Mouse (Mus musculus) stomach, embryonic 15.5 days (tissue): ENCODE results near the gene Vcan. TPM values are rescaled to one million over a fixed set of nuclear protein-coding genes. Genes with fewer than 3 reads are reported as not detected.

Source experiments
- ATAC-seq: fragments of 200-750 bp; cut with Nextera tagmentation; 2 replicates; pipeline ENCODE4 v1.8.0; 2017; ENCODE audit warnings: low read depth, moderate number of reproducible peaks, moderate TSS enrichment; ENCODE audit not compliant: insufficient read depth, low FRiP score
- H3K27ac ChIP-seq: fragments of 300-500 bp; sonication (generic); 2 replicates; pipeline ENCODE4 v1.5.1; 2015; ENCODE audit warnings: mild to moderate bottlenecking, inconsistent platforms
- H3K27me3 ChIP-seq: fragments of 300-500 bp; sonication (generic); replicated peaks from 2 replicates; pipeline ENCODE4 v1.6.1; 2015; ENCODE audit warnings: inconsistent platforms
- H3K36me3 ChIP-seq: fragments of 300-500 bp; sonication (generic); 2 replicates; pipeline ENCODE4 v1.6.1; 2015; ENCODE audit warnings: inconsistent platforms
- H3K4me1 ChIP-seq: fragments of 300-500 bp; sonication (generic); 2 replicates; pipeline ENCODE4 v1.6.1; 2015; ENCODE audit warnings: inconsistent platforms
- H3K4me2 ChIP-seq: fragments of 300-500 bp; sonication (generic); 2 replicates; pipeline ENCODE4 v1.6.1; 2015; ENCODE audit warnings: mild to moderate bottlenecking, inconsistent platforms
- H3K4me3 ChIP-seq: fragments of 300-500 bp; sonication (generic); replicated peaks from 2 replicates; pipeline ENCODE4 v1.5.1; 2015; ENCODE audit warnings: inconsistent platforms
- H3K9ac ChIP-seq: fragments of 300-500 bp; sonication (generic); 2 replicates; pipeline ENCODE4 v1.6.1; 2015; ENCODE audit warnings: inconsistent platforms
- H3K9me3 ChIP-seq: fragments of 300-500 bp; sonication (generic); 2 replicates; pipeline ENCODE4 v1.6.1; 2016; ENCODE audit warnings: inconsistent platforms
- WGBS: fragments of 180-500 bp; shearing (Covaris S2); methylation state at CpG from one replicate; pipeline ENCODE4 v1.1.7; 2015; 5-methylcytosine and 5-hydroxymethylcytosine counted together
- polyA plus RNA-seq: library from polyadenylated mRNA; unstranded; fragments of >200 nt; fragmentation: Nextera tagmentation; extraction: Ambion mirVana; gene quantifications from 2 replicates; pipeline ENCODE4 v1.2.1, GENCODE M21; 2015

Vcan gene
- polyA plus RNA-seq, 1 experiment from 2014 or later: 34.2 TPM

DNA sequence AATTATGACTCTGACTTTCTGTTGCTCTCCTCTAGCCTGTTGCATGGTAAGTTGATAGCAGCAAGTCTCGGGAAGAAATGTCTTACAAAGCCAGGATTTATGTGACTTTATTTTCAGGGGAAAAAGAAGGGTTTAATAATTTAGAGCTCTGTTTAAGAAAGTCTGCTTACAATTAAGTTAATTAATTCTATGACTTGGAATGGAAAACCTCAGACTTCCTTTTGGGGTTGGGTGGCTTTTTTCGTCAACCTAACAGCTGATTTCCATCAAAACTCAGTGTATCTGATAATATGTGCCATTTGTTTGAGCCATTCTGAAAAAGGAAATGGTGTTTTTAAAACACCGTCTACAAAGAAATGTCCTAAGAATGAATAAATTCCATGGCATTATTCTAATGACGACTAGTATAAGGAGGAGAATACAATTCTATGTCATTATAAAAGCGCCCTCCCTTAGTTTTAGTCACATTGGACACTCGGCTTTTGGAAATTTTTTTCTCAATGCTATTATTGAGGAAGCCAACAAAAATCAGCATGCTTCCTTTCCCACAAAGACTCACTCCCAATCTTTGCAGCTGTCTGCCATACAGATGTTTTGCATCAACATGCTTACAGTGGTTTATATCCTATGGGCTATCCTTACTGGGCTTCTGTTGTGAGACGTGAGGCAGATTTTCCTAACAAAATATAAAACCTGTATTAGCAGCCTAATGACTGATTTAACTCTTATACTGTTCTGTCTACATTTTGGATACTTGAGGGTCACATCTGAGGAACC is 34.0 kb downstream of the Vcan start:
- no peak overlapping the region for H3K4me2 ChIP-seq
- no peaks in the 10 kb centered on the region for H3K27me3 ChIP-seq
- H3K4me3 ChIP-seq: no peak overlapping the region
- H3K9me3 ChIP-seq: no peaks in the 10 kb centered on the region
- no peak for ATAC-seq
- no peak overlapping the region for H3K27ac ChIP-seq
- H3K36me3 ChIP-seq: peaks cover 11% of the 10 kb centered on the region; the same call in 1 of the 2 replicates
- H3K9ac ChIP-seq: no peak overlapping the region
- 49% methylated on average over 7 of the region's 7 CpGs for WGBS
- no peaks in the 10 kb centered on the region for H3K4me1 ChIP-seq

DNA sequence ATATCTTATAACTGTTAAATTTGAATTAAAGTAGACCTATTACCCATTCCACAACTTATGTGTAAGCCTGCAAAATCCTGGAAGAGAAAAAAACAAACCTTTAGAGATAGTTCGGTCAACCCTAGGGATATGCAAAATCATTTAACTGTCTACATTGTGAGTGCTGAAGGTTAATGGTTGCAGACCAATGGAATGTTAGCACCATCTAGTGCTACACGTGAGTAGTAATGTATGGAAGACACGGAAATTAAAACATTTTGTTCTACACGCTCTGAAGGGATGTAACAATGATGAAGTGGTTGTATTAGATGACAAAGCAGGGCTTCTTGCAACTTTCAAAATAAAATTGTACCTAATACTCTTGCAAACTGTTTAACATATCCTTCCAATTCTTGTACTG is 39.9 kb downstream of the Vcan start:
- ATAC-seq: no peak
- H3K4me3 ChIP-seq: no peak overlapping the region
- H3K27ac ChIP-seq: no peak overlapping the region
- H3K36me3 ChIP-seq: peaks cover 12% of the 10 kb centered on the region; the same call in 1 of the 2 replicates
- no peak overlapping the region for H3K4me2 ChIP-seq
- H3K27me3 ChIP-seq: no peaks in the 10 kb centered on the region
- 79% methylated on average over 4 of the region's 4 CpGs for WGBS
- H3K9me3 ChIP-seq: no peaks in the 10 kb centered on the region
- H3K9ac ChIP-seq: no peak overlapping the region
- H3K4me1 ChIP-seq: no peaks in the 10 kb centered on the region

DNA sequence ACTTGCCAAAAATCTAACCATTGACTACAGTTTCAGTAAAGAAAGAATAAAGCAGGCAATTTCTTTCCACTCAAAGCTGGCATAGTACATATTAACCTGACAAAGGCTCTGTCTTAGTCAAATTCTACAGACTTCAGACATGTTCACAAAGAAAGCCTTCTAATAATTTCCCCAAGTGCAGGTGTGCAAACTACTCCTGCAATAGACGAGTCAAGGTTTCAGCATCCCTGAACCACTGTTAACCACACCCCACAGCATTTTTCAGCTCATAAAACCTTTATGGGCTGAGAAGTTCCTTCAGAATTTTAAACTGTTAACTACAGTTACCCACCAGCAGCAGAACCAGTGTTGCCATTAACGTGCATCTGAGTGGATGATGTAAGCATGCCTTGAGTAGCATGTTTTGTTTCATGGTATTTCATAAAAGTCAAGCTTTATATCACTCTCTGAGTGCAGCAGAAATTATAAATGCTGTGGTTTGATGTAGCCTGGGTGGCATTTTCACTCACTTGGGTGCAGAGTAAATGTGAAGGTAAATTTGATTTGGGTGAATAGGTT is 42.2 kb downstream of the Vcan start:
- ATAC-seq: no peak
- Histone ChIP-seq H3K9ac (no peak overlapping the region), H3K4me2 (no peak overlapping the region), H3K4me1 (no peaks in the 10 kb centered on the region), H3K27ac (no peak overlapping the region), H3K9me3 (no peaks in the 10 kb centered on the region), H3K36me3 (peaks cover 10% of the 10 kb centered on the region; the same call in 1 of the 2 replicates), H3K27me3 (no peaks in the 10 kb centered on the region), H3K4me3 (no peak overlapping the region)
- WGBS: 75% methylated on average over 2 of the region's 2 CpGs

DNA sequence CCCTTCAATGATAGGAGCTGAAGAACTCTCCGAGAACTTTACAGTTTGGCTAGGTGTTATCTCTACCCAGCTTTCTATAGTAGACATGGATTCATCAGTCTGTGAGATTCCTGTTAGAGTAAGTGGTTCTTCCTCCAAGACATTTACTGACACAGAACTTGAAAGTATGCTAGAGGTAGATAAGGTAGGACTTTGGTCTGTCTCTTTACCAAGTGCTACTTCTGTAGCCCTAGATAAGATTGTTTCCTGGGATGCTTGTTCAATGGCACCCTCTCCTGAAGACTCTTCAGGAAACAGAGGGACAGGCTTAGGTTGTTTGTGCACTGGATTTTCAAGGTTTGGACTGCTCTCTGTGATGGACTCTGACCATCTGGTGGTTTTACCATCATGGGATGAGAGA is 49.7 kb downstream of the Vcan start:
- Histone ChIP-seq H3K36me3 (no peaks in the 10 kb centered on the region), H3K9ac (no peak overlapping the region), H3K4me3 (no peak overlapping the region), H3K4me1 (no peaks in the 10 kb centered on the region), H3K27ac (no peak overlapping the region), H3K9me3 (no peaks in the 10 kb centered on the region), H3K4me2 (no peak overlapping the region), H3K27me3 (no peaks in the 10 kb centered on the region)
- WGBS: 92% methylated on average over 1 of the region's 1 CpGs
- ATAC-seq: no peak

DNA sequence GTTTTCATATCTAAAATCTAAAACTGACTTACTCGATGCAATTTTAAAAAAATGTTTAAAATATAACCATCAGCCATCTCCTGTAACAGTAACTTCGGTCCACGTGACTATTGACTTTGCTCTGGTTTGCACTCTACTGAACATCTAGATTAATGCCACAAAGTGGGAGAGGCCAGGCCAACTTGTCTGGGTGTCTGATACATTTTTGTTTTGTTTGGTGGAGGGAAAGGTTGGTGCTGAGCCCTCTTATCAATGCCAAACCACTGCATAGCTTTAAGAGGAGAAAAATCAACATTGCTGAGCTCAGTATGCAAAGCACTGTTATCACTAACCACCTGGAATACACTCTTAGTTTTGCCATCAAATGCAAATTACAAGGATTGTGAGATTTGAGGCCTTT is 58.8 kb downstream of the Vcan start:
- peak; percentile 71; the same call in 1 of the 2 replicates for ATAC-seq
- Histone ChIP-seq H3K27ac (no peak overlapping the region), H3K36me3 (no peaks in the 10 kb centered on the region), H3K4me1 (no peaks in the 10 kb centered on the region), H3K27me3 (no peaks in the 10 kb centered on the region), H3K4me2 (no peak overlapping the region), H3K9me3 (no peaks in the 10 kb centered on the region), H3K9ac (no peak overlapping the region), H3K4me3 (no peak overlapping the region)
- 89% methylated on average over 3 of the region's 3 CpGs for WGBS

DNA sequence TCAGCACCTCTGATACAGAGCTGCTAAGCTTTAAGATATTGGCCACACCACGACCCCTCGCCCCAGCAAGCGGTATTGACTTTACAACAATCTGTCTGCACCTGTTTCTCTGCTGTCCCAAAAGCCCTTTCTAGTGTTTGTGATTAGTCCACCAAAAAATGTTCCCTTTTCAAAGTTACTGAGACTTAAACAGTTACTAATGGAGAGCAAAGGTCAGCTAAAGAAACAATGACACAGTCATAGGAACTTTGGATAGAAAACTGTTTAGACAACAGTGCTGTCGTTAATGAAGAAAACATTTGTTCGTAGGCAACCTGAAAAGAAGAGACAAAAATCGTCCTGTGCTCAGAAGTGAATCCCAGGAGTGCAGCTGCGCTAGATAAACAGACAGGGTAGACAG is 60.1 kb downstream of the Vcan start:
- WGBS: 61% methylated on average over 7 of the region's 7 CpGs
- H3K36me3 ChIP-seq: peaks cover 4% of the 10 kb centered on the region; the same call in 1 of the 2 replicates
- no peak overlapping the region for H3K4me2 ChIP-seq
- H3K27me3 ChIP-seq: no peaks in the 10 kb centered on the region
- H3K9ac ChIP-seq: no peak overlapping the region
- no peak for ATAC-seq
- H3K27ac ChIP-seq: no peak overlapping the region
- no peaks in the 10 kb centered on the region for H3K4me1 ChIP-seq
- H3K4me3 ChIP-seq: no peak overlapping the region
- H3K9me3 ChIP-seq: no peaks in the 10 kb centered on the region

DNA sequence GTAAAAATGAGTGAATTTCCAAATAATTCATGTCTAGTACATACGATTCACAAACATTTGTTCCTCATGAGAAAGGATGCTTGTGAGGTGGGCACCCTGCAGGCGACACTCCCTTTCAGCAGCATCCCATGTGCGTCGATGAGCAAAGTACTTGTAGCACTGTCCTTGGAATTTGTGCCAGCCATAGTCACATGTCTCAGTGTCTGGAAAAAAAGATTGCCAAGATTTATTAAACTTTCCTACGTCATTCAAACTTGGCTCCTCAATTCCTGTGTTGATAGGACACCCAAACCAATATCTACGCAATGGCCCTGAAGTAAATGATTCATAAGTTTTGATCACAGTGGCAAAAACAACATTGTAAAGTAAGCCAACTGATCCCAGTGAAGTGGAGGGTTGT is 62.6 kb downstream of the Vcan start:
- Histone ChIP-seq H3K9me3 (no peaks in the 10 kb centered on the region), H3K27me3 (no peaks in the 10 kb centered on the region), H3K9ac (no peak overlapping the region), H3K4me2 (no peak overlapping the region), H3K4me3 (no peak overlapping the region), H3K4me1 (no peaks in the 10 kb centered on the region), H3K27ac (no peak overlapping the region), H3K36me3 (peaks cover 4% of the 10 kb centered on the region; the same call in 1 of the 2 replicates)
- no peak for ATAC-seq
- WGBS: 92% methylated on average over 6 of the region's 6 CpGs

DNA sequence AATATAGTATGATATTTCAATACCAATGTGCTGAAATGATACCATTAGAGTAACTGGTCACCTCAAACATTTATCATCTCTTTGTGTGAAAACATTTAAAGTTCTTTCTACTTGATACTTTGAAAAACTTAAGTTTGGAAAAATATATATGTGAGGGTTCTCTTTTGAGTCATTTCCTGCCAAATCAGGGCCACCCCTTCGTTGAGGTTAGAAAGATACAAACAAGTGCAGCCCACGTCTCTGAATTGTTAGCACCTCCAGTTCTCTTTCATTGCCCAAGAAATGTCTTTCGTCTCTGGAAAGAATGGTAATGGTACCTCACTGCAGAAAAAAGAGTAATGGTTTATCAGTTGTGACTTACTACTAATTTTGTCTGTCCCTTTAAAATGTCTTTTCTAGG is 71.8 kb downstream of the Vcan start:
- Histone ChIP-seq H3K9ac (no peak overlapping the region), H3K9me3 (no peaks in the 10 kb centered on the region), H3K27me3 (no peaks in the 10 kb centered on the region), H3K36me3 (no peaks in the 10 kb centered on the region), H3K4me1 (no peaks in the 10 kb centered on the region), H3K27ac (no peak overlapping the region), H3K4me3 (no peak overlapping the region), H3K4me2 (no peak overlapping the region)
- no peak for ATAC-seq
- 69% methylated on average over 3 of the region's 3 CpGs for WGBS

DNA sequence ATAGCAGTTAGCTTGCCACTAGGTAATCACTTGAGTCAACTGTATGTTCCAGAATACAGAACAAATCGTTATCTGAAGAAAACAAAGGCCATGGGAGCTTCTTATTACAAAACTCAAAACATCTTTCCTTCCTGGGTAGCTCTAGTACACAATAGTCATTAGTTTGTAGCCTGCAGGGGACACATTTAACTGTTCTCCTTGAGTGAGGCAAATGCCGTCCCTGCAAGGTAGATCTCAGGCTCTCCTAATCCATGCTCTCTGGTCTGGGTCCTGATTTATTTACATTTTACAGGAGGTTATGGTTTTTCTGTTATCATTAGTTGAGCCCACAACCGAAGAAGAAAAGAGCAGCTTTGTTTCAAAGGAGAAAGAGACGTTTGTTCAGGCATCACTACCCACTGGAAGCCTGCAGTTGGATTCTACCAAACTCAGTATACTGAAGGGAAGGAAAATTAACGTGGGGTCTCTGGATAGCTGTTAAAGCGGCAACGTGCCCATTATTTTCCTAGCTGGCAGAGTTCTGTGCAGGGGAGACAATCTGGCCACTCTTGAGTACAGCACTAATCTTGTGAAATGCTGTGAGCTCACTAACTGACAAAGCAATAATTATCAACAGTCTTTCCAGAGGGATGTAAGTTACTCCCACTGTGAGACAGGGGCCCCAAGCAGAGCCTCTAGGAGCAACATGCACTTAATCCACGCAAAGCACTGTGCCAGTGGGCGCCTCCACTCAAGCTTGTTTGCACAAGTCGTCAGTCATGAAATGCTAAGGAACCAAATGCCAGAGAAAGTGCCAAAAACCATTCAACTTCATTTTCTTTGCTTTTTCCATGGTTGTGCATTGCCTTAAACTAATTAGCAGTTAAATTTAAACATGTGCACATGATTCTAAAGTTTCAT is 73.1 kb downstream of the Vcan start:
- ATAC-seq: no peak
- H3K9ac ChIP-seq: no peak overlapping the region
- WGBS: 47% methylated on average over 10 of the region's 10 CpGs

DNA sequence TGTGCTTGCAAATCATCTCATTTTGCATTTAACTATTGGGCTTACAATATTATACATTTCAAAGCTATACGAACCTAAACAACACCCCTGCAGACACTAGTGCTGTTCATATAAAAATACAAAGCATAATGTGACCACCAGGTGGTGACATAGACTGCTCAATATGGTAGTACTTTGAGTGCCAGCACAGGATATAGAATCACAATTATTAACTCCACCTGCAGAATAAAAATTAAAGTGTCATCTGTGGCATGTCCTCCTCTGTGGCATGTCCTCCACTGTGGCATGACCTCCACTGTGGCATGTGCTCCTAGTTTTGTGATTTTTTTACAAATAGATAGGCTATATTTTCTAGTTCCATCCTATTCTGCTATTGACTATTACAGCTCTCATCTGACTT is 74.2 kb downstream of the Vcan start:
- no peaks in the 10 kb centered on the region for H3K36me3 ChIP-seq
- H3K4me1 ChIP-seq: no peaks in the 10 kb centered on the region
- no peak for ATAC-seq
- H3K27me3 ChIP-seq: no peaks in the 10 kb centered on the region
- H3K9me3 ChIP-seq: no peaks in the 10 kb centered on the region
- no peak overlapping the region for H3K9ac ChIP-seq
- H3K4me3 ChIP-seq: no peak overlapping the region
- 59% methylated on average over 1 of the region's 1 CpGs for WGBS
- H3K27ac ChIP-seq: no peak overlapping the region
- no peak overlapping the region for H3K4me2 ChIP-seq

More for the DNA sequence above, 73.1 kb downstream of the Vcan start:
- Histone ChIP-seq H3K9me3 (no peaks in the 10 kb centered on the region), H3K27ac (no peak overlapping the region), H3K4me2 (no peak overlapping the region), H3K4me3 (no peak overlapping the region), H3K36me3 (no peaks in the 10 kb centered on the region), H3K4me1 (no peaks in the 10 kb centered on the region), H3K27me3 (no peaks in the 10 kb centered on the region)

DNA sequence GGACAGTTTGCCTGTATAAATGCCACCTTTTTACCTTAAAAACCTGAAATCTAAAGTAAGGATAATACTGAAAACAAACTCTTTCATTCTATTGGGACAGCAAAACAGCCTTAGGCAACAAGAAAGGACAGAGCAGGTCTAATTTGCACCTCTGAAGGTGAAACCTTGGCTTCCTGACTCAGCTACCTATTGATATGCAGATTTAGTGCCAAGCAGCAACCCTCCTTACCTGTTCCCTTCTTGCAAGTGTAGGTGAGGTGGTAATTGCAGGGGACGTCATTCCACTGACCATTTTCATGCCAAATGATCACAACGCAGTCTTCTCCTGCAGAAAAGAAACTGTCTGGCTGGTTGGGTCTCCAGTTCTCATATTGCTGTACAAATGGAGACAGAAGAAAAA is 80.6 kb downstream of the Vcan start:
- no peak overlapping the region for H3K9ac ChIP-seq
- no peak overlapping the region for H3K4me2 ChIP-seq
- H3K4me1 ChIP-seq: no peaks in the 10 kb centered on the region
- no peak overlapping the region for H3K27ac ChIP-seq
- no peaks in the 10 kb centered on the region for H3K27me3 ChIP-seq
- H3K9me3 ChIP-seq: no peaks in the 10 kb centered on the region
- 63% methylated on average over 2 of the region's 2 CpGs for WGBS
- H3K4me3 ChIP-seq: no peak overlapping the region
- ATAC-seq: no peak
- H3K36me3 ChIP-seq: 0 out of 2 replicates have a peak, but pooled peaks cover 3% of the 10 kb centered on the region

DNA sequence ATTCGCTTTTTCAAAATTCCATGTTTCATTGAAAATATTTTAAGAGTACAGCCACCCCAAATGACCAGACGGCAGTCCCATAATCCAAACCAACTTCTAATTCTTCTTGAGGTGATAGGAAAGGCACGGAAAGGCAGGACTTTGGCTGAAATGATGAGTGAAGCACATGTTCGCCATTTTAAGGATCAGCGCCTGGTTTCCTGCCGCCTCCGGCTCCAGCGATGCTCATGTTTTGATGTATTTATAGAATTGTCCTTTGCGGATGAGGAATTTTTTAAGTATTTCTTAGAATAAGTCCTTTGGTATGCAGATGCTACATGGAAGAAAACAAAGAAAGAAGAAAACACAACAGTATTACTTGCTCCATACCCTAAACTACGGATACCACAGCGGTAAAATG is 85.3 kb downstream of the Vcan start:
- Histone ChIP-seq H3K27me3 (no peaks in the 10 kb centered on the region), H3K4me1 (no peaks in the 10 kb centered on the region), H3K9ac (no peak overlapping the region), H3K27ac (no peak overlapping the region), H3K4me3 (no peak overlapping the region), H3K9me3 (no peaks in the 10 kb centered on the region), H3K36me3 (0 out of 2 replicates have a peak, but pooled peaks cover 3% of the 10 kb centered on the region), H3K4me2 (no peak overlapping the region)
- ATAC-seq: no peak
- WGBS: 94% methylated on average over 11 of the region's 11 CpGs
